ENCODE assay signal across 8 mouse cellular contexts in genomic region chr19:45047935-45048643, GRCm38 (mm10). TPM values are rescaled to one million over a fixed set of nuclear protein-coding genes. Genes with fewer than 3 reads are reported as not detected.
DNase-seq lines count a peak whose midpoint lies in the region; ATAC-seq lines count a peak whose summit lies in the region.

No protein-coding gene starts in this region.

- no peaks in the 10 kb centered on the region for H3K36me3 ChIP-seq in erythroblast, embryonic 14.5 days (ENCODE audit: control insufficient read depth)
- H3K36me3 ChIP-seq in liver, embryonic 16.5 days (ENCODE audit: control insufficient read depth, insufficient read depth) = no peaks in the 10 kb centered on the region
- H3K36me3 ChIP-seq in neural tube, embryonic 14.5 days (ENCODE audit: control insufficient read depth, insufficient read depth, low read length) = peaks cover 15% of the 10 kb centered on the region

- intact Hi-C loops in heart, postnatal 14 days (cut with DNase I) = no loop called here

- peak; percentile 61 for ATAC-seq in liver, embryonic 16.5 days (ENCODE audit: low read depth)
- peak; percentile 66 for ATAC-seq in neural tube, embryonic 14.5 days (ENCODE audit: low read depth)

- H3K4me3 ChIP-seq in erythroblast, embryonic 14.5 days (replicated peaks) = peak overlapping the region; percentile 64
- H3K4me3 ChIP-seq in liver, embryonic 16.5 days (ENCODE audit: low read depth, low read length) = peak overlapping the region; percentile 66
- peak overlapping the region; percentile 30 for H3K4me3 ChIP-seq in neural tube, embryonic 14.5 days (ENCODE audit: low read depth, low read length)

- peaks cover 28% of the 10 kb centered on the region for H3K4me1 ChIP-seq in erythroblast, embryonic 14.5 days (ENCODE audit: control insufficient read depth)
- H3K4me1 ChIP-seq in liver, embryonic 16.5 days (ENCODE audit: control insufficient read depth, low read depth, low read length) = peaks cover 25% of the 10 kb centered on the region
- H3K4me1 ChIP-seq in neural tube, embryonic 14.5 days (ENCODE audit: control insufficient read depth, insufficient read depth, low read length) = peaks cover 20% of the 10 kb centered on the region

- DNase-seq in 416B (ENCODE audit: low read depth) = peak; percentile 89
- DNase-seq in T-cell, adult 2 months (ENCODE audit: low spot score) = peak; percentile 80
- peak; percentile 51 to 53 for DNase-seq in heart, postnatal 14 days
- peak; percentile 89 to 91 for DNase-seq in layer of hippocampus, adult 18-20 months (ENCODE audit: low spot score in 2 of 2)
- DNase-seq in urinary bladder, postnatal 36 days (ENCODE audit: low spot score in 2 of 2) = peak; percentile 62 to 75

- peak overlapping the region; percentile 62 for H3K9ac ChIP-seq in liver, embryonic 16.5 days (ENCODE audit: low read depth, low read length)
- H3K9ac ChIP-seq in neural tube, embryonic 14.5 days (replicated peaks; ENCODE audit: low read depth, low read length) = peak overlapping the region; percentile 25

- 21% methylated on average over 11 of the region's 11 CpGs for WGBS in liver, embryonic 16.5 days (ENCODE audit: insufficient replicate concordance)
- 38% methylated on average over 11 of the region's 11 CpGs for WGBS in neural tube, embryonic 14.5 days

- H3K27ac ChIP-seq in liver, embryonic 16.5 days (ENCODE audit: low read length) = peak overlapping the region; percentile 75; the same call in 1 of the 2 replicates
- H3K27ac ChIP-seq in neural tube, embryonic 14.5 days (ENCODE audit: low read depth, low read length) = peak overlapping the region; percentile 64

- peaks cover 56% of the 10 kb centered on the region for H3K27me3 ChIP-seq in erythroblast, embryonic 14.5 days (ENCODE audit: control insufficient read depth)
- H3K27me3 ChIP-seq in liver, embryonic 16.5 days (ENCODE audit: control insufficient read depth, insufficient read depth, low read depth, low read length) = peaks cover 34% of the 10 kb centered on the region
- no peaks in the 10 kb centered on the region for H3K27me3 ChIP-seq in neural tube, embryonic 14.5 days (ENCODE audit: control insufficient read depth, insufficient read depth, low read length)

- no peaks in the 10 kb centered on the region for H3K9me3 ChIP-seq in erythroblast, embryonic 14.5 days (ENCODE audit: control insufficient read depth, low read length)
- H3K9me3 ChIP-seq in liver, embryonic 16.5 days (replicated peaks; ENCODE audit: control insufficient read depth, low read length) = no peaks in the 10 kb centered on the region
- no peaks in the 10 kb centered on the region for H3K9me3 ChIP-seq in neural tube, embryonic 14.5 days (ENCODE audit: control insufficient read depth, low read length)

- peak overlapping the region; percentile 84 for H3K4me2 ChIP-seq in liver, embryonic 16.5 days (ENCODE audit: low read depth, low read length)
- H3K4me2 ChIP-seq in neural tube, embryonic 14.5 days (ENCODE audit: low read depth, low read length) = peak overlapping the region; percentile 60

RNA-seq across cellular contexts. Expression of gene Sfxn3, which starts 0.8 kb away (rescaled TPM):
- 0.08 and 0.11 TPM in 2 replicates for polyA plus RNA-seq in erythroblast, embryonic 14.5 days (2012)
- total RNA-seq in heart, postnatal 14 days (2021) = 10 to 100 TPM; 15.7 to 19.1 TPM
- 100 to 1,000 TPM in 1 of 2 experiments, 10 to 100 TPM in 1; 89.4 to 103 TPM for total RNA-seq in layer of hippocampus, adult 18-20 months (2021)
- polyA plus RNA-seq in liver, embryonic 16.5 days (2015; fragmentation: Nextera tagmentation; extraction: Ambion mirVana) = 2.9 and 3.5 TPM in 2 replicates
- polyA plus RNA-seq in neural tube, embryonic 14.5 days (2014; fragmentation: Nextera tagmentation; extraction: Ambion mirVana) = 73.7 and 79.6 TPM in 2 replicates

RNA-seq across cellular contexts. Expression of gene Pdzd7, which starts 2.6 kb away (rescaled TPM):
- polyA plus RNA-seq in erythroblast, embryonic 14.5 days (2012) = not detected in 2 replicates
- under 1 TPM in 1 of 2 experiments, not detected in 1; 0.19 TPM for total RNA-seq in heart, postnatal 14 days (2021)
- 1 to 10 TPM; 1.8 to 2.6 TPM for total RNA-seq in layer of hippocampus, adult 18-20 months (2021)
- not detected in 2 replicates for polyA plus RNA-seq in liver, embryonic 16.5 days (2015; fragmentation: Nextera tagmentation; extraction: Ambion mirVana)
- polyA plus RNA-seq in neural tube, embryonic 14.5 days (2014; fragmentation: Nextera tagmentation; extraction: Ambion mirVana) = 2.3 and 2.5 TPM in 2 replicates

RNA-seq across cellular contexts. Expression of gene Kazald1, which starts 27.0 kb away (rescaled TPM):
- polyA plus RNA-seq in erythroblast, embryonic 14.5 days (2012) = not detected in 2 replicates
- 1 to 10 TPM; 4.9 to 7.0 TPM for total RNA-seq in heart, postnatal 14 days (2021)
- total RNA-seq in layer of hippocampus, adult 18-20 months (2021) = 1 to 10 TPM; 1.3 to 2.4 TPM
- polyA plus RNA-seq in liver, embryonic 16.5 days (2015; fragmentation: Nextera tagmentation; extraction: Ambion mirVana) = 0.18 and 0.35 TPM in 2 replicates
- 1.2 and 2.1 TPM in 2 replicates for polyA plus RNA-seq in neural tube, embryonic 14.5 days (2014; fragmentation: Nextera tagmentation; extraction: Ambion mirVana)

RNA-seq across cellular contexts. Expression of gene Lzts2, which starts 33.9 kb away (rescaled TPM):
- polyA plus RNA-seq in erythroblast, embryonic 14.5 days (2012) = 0.29 and 0.33 TPM in 2 replicates
- total RNA-seq in heart, postnatal 14 days (2021) = 10 to 100 TPM; 66.4 to 72.4 TPM
- 10 to 100 TPM; 32.0 to 35.6 TPM for total RNA-seq in layer of hippocampus, adult 18-20 months (2021)
- 4.6 and 4.7 TPM in 2 replicates for polyA plus RNA-seq in liver, embryonic 16.5 days (2015; fragmentation: Nextera tagmentation; extraction: Ambion mirVana)
- polyA plus RNA-seq in neural tube, embryonic 14.5 days (2014; fragmentation: Nextera tagmentation; extraction: Ambion mirVana) = 16.1 and 20.3 TPM in 2 replicates

RNA-seq across cellular contexts. Expression of gene Mrpl43, which starts 41.8 kb away (rescaled TPM):
- polyA plus RNA-seq in erythroblast, embryonic 14.5 days (2012) = 7.0 and 7.7 TPM in 2 replicates
- total RNA-seq in heart, postnatal 14 days (2021) = 10 to 100 TPM; 50.3 to 53.9 TPM
- total RNA-seq in layer of hippocampus, adult 18-20 months (2021) = 10 to 100 TPM; 40.6 to 42.2 TPM
- polyA plus RNA-seq in liver, embryonic 16.5 days (2015; fragmentation: Nextera tagmentation; extraction: Ambion mirVana) = 27.0 and 29.0 TPM in 2 replicates
- polyA plus RNA-seq in neural tube, embryonic 14.5 days (2014; fragmentation: Nextera tagmentation; extraction: Ambion mirVana) = 82.0 and 88.0 TPM in 2 replicates

Comparison
In these comparisons a context has a peak if more than half of its experiments do, and no peak if none do; other contexts are left out.
1. Peak in every context shown above with its lines: DNase-seq, ATAC-seq, H3K4me3 ChIP-seq and H3K27ac ChIP-seq.
2. RNA of gene Sfxn3, which starts 0.8 kb away (polyA plus RNA-seq): 73.7 to 79.6 TPM in neural tube, embryonic 14.5 days; 2.9 to 3.5 TPM in liver, embryonic 16.5 days and 0.08 to 0.11 TPM in erythroblast, embryonic 14.5 days; every median in the first group is over 10 times any median in the second.